Mouse (Mus musculus) liver, embryonic 15.5 days (tissue): ENCODE results near the gene Sik3. TPM values are rescaled to one million over a fixed set of nuclear protein-coding genes. Genes with fewer than 3 reads are reported as not detected.
"Not testable (repeated sequence)": the region's sequence is repeated elsewhere in the genome, so short reads cannot be mapped to it uniquely, and the experiment has no call there.

Experiments
- ATAC-seq: fragments of 200-750 bp; cut with Nextera tagmentation; 2 replicates; pipeline ENCODE4 v1.8.0; 2017; ENCODE audit warnings: moderate number of reproducible peaks, mild to moderate bottlenecking, moderate library complexity; ENCODE audit not compliant: insufficient read depth
- H3K27ac ChIP-seq: fragments of 300-500 bp; sonication (generic); replicated peaks from 2 replicates; pipeline ENCODE4 v1.5.1; 2015; ENCODE audit warnings: mild to moderate bottlenecking, inconsistent platforms
- H3K27me3 ChIP-seq: fragments of 300-500 bp; sonication (generic); 2 replicates; pipeline ENCODE4 v1.6.1; 2015; ENCODE audit warnings: mild to moderate bottlenecking, inconsistent platforms
- H3K36me3 ChIP-seq: fragments of 300-500 bp; sonication (generic); replicated peaks from 2 replicates; pipeline ENCODE4 v1.6.1; 2015; ENCODE audit warnings: moderate library complexity, mild to moderate bottlenecking, inconsistent platforms
- H3K4me1 ChIP-seq: fragments of 300-500 bp; sonication (generic); replicated peaks from 2 replicates; pipeline ENCODE4 v1.6.1; 2015; ENCODE audit warnings: inconsistent platforms
- H3K4me2 ChIP-seq: fragments of 300-500 bp; sonication (generic); 2 replicates; pipeline ENCODE4 v1.6.1; 2015; ENCODE audit warnings: moderate library complexity, mild to moderate bottlenecking, inconsistent platforms
- H3K4me3 ChIP-seq: fragments of 300-500 bp; sonication (generic); replicated peaks from 2 replicates; pipeline ENCODE4 v1.5.1; 2015; ENCODE audit warnings: mild to moderate bottlenecking, inconsistent platforms
- H3K9ac ChIP-seq: fragments of 300-500 bp; sonication (generic); 2 replicates; pipeline ENCODE4 v1.6.1; 2015; ENCODE audit warnings: moderate library complexity, mild to moderate bottlenecking, inconsistent platforms
- H3K9me3 ChIP-seq: fragments of 300-500 bp; sonication (generic); replicated peaks from 2 replicates; pipeline ENCODE4 v1.6.1; 2016; ENCODE audit warnings: inconsistent platforms
- WGBS: fragments of 180-500 bp; shearing (Covaris S2); methylation state at CpG from one replicate; pipeline ENCODE4 v1.1.7; 2015; ENCODE audit warnings: mixed read lengths; ENCODE audit not compliant: insufficient replicate concordance; 5-methylcytosine and 5-hydroxymethylcytosine counted together
- polyA plus RNA-seq: library from polyadenylated mRNA; unstranded; fragments of >200 nt; fragmentation: Nextera tagmentation; extraction: Ambion mirVana; gene quantifications from 2 replicates; pipeline ENCODE4 v1.2.1, GENCODE M21; 2015

Sik3 gene
- polyA plus RNA-seq, 1 experiment from 2014 or later = 3.2 TPM

DNA sequence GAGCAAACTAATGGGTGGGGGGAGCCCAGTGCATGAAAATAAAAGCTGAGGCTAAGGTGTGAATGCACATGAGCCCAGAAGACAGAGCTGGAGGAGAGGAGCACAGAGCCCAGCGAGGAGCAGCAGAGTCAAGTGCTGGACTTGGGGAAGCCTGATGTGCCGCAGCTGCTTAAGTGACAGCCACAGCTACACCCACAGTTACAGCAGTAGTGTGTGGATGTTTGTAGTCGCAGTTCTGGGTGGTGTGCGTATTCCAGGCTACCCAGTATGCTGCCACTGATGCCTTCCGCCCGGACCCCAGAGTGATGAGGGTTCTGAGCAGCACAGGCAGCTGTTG is 139.1 kb downstream of the Sik3 start:
- Histone ChIP-seq H3K9ac (no peak overlapping the region), H3K4me1 (peaks cover 62% of the 10 kb centered on the region), H3K4me3 (no peak overlapping the region), H3K9me3 (no peaks in the 10 kb centered on the region), H3K27ac (no peak overlapping the region), H3K4me2 (no peak overlapping the region), H3K36me3 (peaks cover 6% of the 10 kb centered on the region; the same call in 1 of the 2 replicates), H3K27me3 (no peaks in the 10 kb centered on the region)
- ATAC-seq = no peak
- WGBS = 68% methylated on average over 6 of the region's 6 CpGs

DNA sequence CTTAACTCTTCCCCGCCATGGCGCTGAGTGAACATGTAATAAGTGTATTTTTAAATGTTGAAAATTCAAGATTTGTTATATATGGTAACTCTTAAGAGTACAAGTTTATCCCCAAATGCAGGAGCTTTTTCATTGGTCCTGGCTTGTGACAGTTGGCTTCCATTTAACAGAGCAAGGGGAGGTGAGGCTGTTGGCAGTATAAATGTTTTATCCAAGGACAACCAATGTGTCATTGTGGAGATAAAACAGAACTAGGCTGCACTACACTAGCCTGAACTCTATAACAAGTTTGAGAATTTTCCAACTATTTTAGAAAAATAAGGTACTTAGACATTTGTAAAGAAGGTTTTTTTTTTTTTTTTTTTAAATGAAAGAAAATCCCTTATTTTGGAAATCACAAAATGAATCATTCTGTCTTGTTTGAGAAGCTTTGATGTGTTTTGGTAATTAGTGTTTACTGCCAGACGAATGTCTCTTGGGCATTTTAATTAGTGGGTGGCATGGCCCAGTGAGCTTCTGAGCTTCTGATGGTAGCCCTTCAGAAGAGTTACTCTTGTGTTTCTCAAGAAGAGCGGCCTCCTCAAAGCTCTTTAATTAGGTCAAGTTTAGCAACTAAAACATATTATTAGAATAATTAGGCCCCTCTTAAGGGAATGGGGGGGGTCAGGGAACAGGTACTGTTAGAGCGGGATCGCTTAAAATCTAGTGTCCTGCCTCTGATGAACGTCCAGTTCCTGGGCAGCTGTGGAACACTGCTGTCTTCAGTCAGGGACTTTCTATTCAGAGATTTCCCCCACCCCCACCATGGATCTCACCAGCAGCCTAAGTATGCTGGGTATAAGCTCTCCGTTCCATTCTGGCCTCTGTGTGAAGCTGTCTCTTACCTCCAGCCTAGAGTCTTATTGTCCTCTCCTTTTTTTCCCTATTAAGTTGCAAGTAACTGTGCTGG is 139.7 kb downstream of the Sik3 start:
- WGBS = 70% methylated on average over 8 of the region's 8 CpGs
- H3K4me1 ChIP-seq = peaks cover 55% of the 10 kb centered on the region
- ATAC-seq = no peak

DNA sequence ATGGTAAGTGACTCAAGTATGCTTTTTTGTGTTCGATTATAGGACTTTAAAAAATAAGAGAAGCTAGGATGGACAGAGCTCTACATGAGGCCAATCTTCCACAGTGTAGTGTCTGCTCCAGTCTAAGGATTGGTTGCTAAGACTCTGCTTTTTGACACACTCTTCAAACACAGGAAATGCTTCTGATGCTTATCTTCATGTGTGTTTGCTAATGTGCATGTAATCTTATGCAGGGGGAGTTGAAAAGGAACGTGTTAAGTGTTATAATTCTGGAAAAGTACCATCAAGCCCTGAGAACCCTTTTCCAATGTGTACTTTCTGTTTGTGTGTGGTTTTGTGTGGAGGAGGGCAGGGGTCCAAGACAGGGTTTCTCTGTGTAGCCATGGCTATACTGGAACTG is 141.8 kb downstream of the Sik3 start:
- H3K4me3 ChIP-seq = no peak overlapping the region
- peaks cover 6% of the 10 kb centered on the region for H3K36me3 ChIP-seq
- WGBS = 42% methylated on average over 2 of the region's 2 CpGs
- no peak for ATAC-seq
- H3K9ac ChIP-seq = no peak overlapping the region
- no peaks in the 10 kb centered on the region for H3K27me3 ChIP-seq
- H3K4me1 ChIP-seq = peaks cover 42% of the 10 kb centered on the region
- H3K27ac ChIP-seq = no peak overlapping the region
- no peaks in the 10 kb centered on the region for H3K9me3 ChIP-seq
- H3K4me2 ChIP-seq = no peak overlapping the region

More for the DNA sequence above, 139.7 kb downstream of the Sik3 start:
- Histone ChIP-seq H3K4me3 (no peak overlapping the region), H3K36me3 (peaks cover 6% of the 10 kb centered on the region), H3K9me3 (no peaks in the 10 kb centered on the region), H3K4me2 (no peak overlapping the region), H3K27ac (no peak overlapping the region), H3K27me3 (no peaks in the 10 kb centered on the region), H3K9ac (no peak overlapping the region)

DNA sequence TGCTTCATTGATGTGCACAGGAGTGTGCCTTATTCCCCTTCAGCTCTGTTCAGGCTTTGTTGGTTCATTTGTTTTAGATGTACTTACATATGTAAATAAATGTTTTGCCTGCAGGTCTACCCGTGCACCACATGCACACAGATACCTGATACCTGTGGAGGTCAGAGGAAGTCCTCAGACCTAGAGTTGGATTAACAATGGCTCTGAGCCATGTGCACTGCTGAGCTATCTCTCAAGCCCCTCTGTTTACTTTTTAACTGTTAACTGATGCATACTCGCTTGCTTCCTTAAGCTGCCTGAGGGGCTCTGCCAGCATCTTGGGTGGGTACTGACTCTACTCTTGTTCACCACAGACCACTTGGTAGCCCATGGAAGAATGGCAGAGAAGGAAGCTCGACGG is 142.4 kb downstream of the Sik3 start:
- no peak overlapping the region for H3K9ac ChIP-seq
- H3K4me2 ChIP-seq = no peak overlapping the region
- no peaks in the 10 kb centered on the region for H3K9me3 ChIP-seq
- no peak overlapping the region for H3K27ac ChIP-seq
- ATAC-seq = no peak
- no peaks in the 10 kb centered on the region for H3K27me3 ChIP-seq
- peaks cover 6% of the 10 kb centered on the region for H3K36me3 ChIP-seq
- H3K4me1 ChIP-seq = peaks cover 36% of the 10 kb centered on the region
- no peak overlapping the region for H3K4me3 ChIP-seq
- WGBS = 64% methylated on average over 4 of the region's 4 CpGs

DNA sequence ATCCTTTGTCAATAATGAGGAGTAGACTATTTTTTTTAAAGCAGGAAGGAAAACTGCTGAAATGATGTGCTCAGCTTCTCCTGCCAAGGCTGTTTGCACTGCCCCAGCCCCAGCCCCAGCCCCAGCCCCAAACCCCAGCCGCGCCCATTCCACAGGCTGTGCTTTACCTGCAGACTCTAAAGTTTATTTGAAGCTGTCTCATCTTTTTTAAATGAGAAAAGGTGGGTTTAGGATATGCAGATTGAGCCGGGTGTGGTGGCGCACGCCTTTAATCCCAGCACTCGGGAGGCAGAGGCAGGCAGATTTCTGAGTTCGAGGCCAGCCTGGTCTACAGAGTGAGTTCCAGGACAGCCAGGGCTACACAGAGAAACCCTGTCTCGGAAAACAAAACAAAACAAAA is 143.2 kb downstream of the Sik3 start:
- H3K27me3 ChIP-seq, H3K9ac ChIP-seq, H3K4me2 ChIP-seq, H3K9me3 ChIP-seq, ATAC-seq, H3K4me3 ChIP-seq, H3K36me3 ChIP-seq, H3K27ac ChIP-seq: not testable (repeated sequence)
- H3K4me1 ChIP-seq = peaks cover 29% of the 10 kb centered on the region
- 79% methylated on average over 8 of the region's 8 CpGs for WGBS

DNA sequence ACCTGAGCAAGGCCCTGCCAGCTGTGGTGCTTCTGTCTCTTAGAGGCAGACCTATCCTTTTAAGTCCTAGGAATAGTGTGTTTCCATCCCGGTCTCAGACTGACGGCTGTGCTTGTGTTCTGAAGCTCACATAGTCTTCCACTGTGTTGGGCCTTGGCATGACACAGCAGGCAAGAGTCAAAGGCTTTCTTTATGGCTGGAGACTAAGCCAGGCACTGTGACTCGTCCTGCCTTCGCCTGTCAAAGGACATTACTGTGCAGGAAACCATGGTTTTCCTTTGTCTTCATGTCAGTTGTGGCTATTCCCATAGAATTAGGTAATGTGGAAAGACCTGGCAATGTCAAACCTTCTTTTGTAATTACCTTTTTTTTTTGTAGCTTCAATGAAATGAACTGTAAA is 144.1 kb downstream of the Sik3 start:
- H3K4me3 ChIP-seq = no peak overlapping the region
- H3K27me3 ChIP-seq = no peaks in the 10 kb centered on the region
- ATAC-seq = no peak
- 61% methylated on average over 4 of the region's 4 CpGs for WGBS
- peaks cover 6% of the 10 kb centered on the region for H3K36me3 ChIP-seq
- H3K9ac ChIP-seq = no peak overlapping the region
- H3K27ac ChIP-seq = no peak overlapping the region
- peaks cover 21% of the 10 kb centered on the region for H3K4me1 ChIP-seq
- no peaks in the 10 kb centered on the region for H3K9me3 ChIP-seq
- H3K4me2 ChIP-seq = no peak overlapping the region

DNA sequence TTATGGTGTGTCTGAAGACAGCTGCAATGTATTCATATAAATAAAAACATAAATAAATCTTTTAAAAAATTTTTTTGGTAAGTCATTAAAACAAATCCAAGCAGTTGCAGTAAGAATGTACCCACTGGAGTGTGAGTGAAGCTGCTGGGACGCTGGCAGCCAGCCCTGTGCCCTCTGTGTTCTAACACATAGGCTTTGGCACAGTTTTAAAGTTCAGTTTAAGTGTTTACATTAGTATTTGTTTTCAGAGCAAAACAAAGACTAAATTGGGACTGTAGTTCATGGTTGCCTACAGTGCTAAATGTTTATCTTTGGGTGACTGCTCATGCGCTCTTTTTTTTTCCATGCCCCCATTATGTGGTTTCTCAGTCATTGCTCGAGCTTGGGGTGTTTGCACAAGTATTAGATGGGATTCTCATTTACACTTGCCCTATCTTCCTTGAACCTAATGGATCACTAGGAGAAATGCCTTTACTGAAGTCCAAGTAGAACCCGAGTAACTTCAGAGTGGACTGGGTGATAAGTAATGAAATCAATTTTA is 145.7 kb downstream of the Sik3 start:
- Histone ChIP-seq H3K9me3 (no peaks in the 10 kb centered on the region), H3K4me1 (peaks cover 10% of the 10 kb centered on the region; the same call in 1 of the 2 replicates), H3K36me3 (peaks cover 6% of the 10 kb centered on the region), H3K27me3 (no peaks in the 10 kb centered on the region), H3K4me2 (no peak overlapping the region), H3K9ac (no peak overlapping the region), H3K27ac (no peak overlapping the region), H3K4me3 (no peak overlapping the region)
- 60% methylated on average over 4 of the region's 4 CpGs for WGBS
- 0 out of 2 replicates have a peak, but pooled peaks have one; percentile 31 for ATAC-seq

DNA sequence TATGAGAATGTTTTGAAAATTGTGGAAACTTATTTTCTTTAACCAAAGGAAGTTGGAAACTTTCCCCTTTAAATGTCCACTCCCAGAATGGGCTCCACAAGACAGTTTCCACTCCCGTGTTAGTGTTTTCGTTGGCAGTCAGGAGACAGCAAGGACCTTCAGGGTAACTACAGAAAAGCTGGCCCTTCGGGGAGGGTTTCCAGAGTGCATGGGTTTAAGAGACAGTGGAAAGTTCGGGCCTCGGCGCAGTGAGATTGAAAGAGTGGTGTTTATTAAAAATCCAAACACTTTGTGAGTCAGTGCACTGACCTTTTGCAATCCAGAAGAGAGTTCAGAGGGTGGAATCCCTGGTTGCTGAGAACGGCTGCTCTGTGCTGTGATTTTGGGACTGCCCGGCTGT is 150.8 kb downstream of the Sik3 start:
- Histone ChIP-seq H3K9ac (no peak overlapping the region), H3K4me1 (peaks cover 4% of the 10 kb centered on the region; the same call in 1 of the 2 replicates), H3K27ac (no peak overlapping the region), H3K27me3 (no peaks in the 10 kb centered on the region), H3K9me3 (no peaks in the 10 kb centered on the region), H3K4me3 (no peak overlapping the region), H3K36me3 (no peaks in the 10 kb centered on the region), H3K4me2 (no peak overlapping the region)
- WGBS = 61% methylated on average over 8 of the region's 8 CpGs
- no peak for ATAC-seq

DNA sequence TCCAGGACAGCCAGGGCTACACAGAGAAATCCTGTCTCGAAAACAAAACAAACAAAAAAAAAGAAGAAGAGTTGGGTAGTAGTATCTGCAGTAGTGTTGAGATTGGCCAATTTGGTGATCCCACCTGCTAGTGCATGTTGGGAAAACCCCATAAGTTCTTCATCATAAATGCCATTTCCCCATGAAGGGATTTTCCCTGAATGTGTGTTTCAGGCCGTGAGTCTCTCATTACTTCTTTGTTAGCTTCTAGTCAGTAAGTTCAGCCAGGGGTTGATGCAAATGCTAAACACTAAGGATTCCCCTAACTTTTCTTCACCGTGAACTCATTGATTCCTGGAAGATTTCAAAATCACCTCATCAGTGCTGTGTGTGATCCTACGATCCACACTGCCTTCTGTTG is 156.2 kb downstream of the Sik3 start:
- ATAC-seq = no peak
- no peaks in the 10 kb centered on the region for H3K27me3 ChIP-seq
- H3K27ac ChIP-seq = no peak overlapping the region
- H3K9ac ChIP-seq = no peak overlapping the region
- no peak overlapping the region for H3K4me2 ChIP-seq
- WGBS = 70% methylated on average over 4 of the region's 4 CpGs
- no peaks in the 10 kb centered on the region for H3K36me3 ChIP-seq
- no peak overlapping the region for H3K4me3 ChIP-seq
- no peaks in the 10 kb centered on the region for H3K9me3 ChIP-seq
- no peaks in the 10 kb centered on the region; the same call in 1 of the 2 replicates for H3K4me1 ChIP-seq

DNA sequence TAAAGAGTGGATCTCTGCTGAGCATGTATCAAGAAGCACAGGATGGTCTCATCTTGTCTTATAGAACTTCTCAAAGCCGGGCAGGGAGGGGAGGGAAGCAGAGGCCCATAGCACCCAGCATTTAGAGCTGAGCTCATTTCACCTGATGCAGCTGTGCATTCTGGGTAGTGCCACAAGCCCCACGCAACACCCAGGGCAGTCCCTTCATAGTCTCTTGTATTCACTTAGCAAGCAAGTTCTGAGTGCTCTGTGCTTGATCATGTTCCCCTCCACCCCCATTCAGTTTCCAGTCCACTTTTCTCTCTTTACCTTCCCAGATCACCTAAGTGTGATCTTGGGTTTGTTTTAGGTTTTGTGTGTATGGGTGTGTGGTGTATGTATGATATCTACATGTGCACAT is 159.6 kb downstream of the Sik3 start:
- Histone ChIP-seq H3K9ac (no peak overlapping the region), H3K4me3 (no peak overlapping the region), H3K4me2 (no peak overlapping the region), H3K36me3 (no peaks in the 10 kb centered on the region), H3K27me3 (no peaks in the 10 kb centered on the region), H3K9me3 (no peaks in the 10 kb centered on the region), H3K27ac (no peak overlapping the region), H3K4me1 (peaks cover 16% of the 10 kb centered on the region; the same call in 1 of the 2 replicates)
- WGBS = 57% methylated on average over 2 of the region's 2 CpGs
- ATAC-seq = no peak

DNA sequence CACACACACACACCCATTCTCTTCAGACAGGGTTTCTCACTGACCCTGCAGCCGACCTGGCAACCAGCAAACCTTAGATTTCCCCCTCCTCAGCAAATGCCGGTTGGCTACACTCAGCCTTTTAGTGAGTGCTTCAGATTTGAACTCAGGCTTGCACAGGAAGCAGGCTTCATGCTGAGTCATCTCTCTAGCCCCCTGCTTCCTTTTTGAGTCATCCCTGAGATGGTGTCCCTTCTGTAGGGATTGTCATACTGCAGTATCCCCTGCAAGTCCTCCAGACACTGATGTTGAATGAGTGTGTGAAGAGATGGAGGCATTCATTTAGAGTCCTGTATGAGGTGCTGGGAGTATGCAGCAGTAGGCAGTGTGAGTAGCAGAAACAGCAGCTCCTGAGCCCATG is 160.3 kb downstream of the Sik3 start:
- H3K27me3 ChIP-seq = no peaks in the 10 kb centered on the region
- H3K4me3 ChIP-seq = no peak overlapping the region
- H3K9me3 ChIP-seq = no peaks in the 10 kb centered on the region
- no peak overlapping the region for H3K4me2 ChIP-seq
- H3K9ac ChIP-seq = no peak overlapping the region
- 23% methylated on average over 2 of the region's 2 CpGs for WGBS
- 0 out of 2 replicates have a peak, but pooled peaks cover 4% of the 10 kb centered on the region for H3K36me3 ChIP-seq
- no peak overlapping the region for H3K27ac ChIP-seq
- no peak for ATAC-seq
- H3K4me1 ChIP-seq = peaks cover 16% of the 10 kb centered on the region; the same call in 1 of the 2 replicates
